Mouse (Mus musculus) C2C12 (cell line): ENCODE measurements at regions not wholly inside any gene's neighbourhood (a gene's known extent, or its start where the extent isn't known, plus 50 kb on each side); places are given as distances from the start of the nearest gene placed in this dataset.

ENCODE experiments used
- CTCF ChIP-seq: IDR thresholded peaks from one replicate; pipeline ENCODE4 v1.5.1; 2011; ENCODE audit not compliant: control insufficient read depth, insufficient read depth, insufficient read length
- MAX ChIP-seq: IDR thresholded peaks from one replicate; pipeline ENCODE4 v1.6.1; 2011; ENCODE audit warnings: mild to moderate bottlenecking, control low read depth
- MYOD1 ChIP-seq: IDR thresholded peaks from one replicate; pipeline ENCODE4 v1.6.1; 2011; ENCODE audit warnings: low read depth; ENCODE audit not compliant: control insufficient read depth, insufficient read length
- USF1 ChIP-seq: IDR thresholded peaks from one replicate; pipeline ENCODE4 v1.6.1; 2011; ENCODE audit warnings: low read depth, mild to moderate bottlenecking, control low read depth, moderate library complexity

DNA sequence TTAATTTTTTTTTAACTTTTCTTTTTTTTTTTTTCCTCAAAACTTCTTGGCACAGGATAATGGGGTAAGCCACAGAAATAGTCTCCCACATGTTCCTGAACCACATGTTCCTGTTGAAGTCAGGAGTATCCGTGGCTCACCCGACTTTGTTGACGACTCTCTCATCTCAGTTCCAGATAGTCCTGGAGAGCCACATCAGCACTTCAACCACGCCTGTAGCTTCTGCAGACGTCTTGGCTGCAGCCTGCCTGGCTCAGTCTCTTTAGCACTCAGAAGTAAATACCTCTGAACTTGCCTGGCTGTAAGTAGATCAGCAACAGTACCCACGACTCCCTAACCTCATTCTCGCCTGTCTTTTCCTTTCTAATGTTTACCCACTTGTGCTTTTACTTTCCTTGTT, 50.3 kb upstream of the Rapgef5 start:
- no peak for TF ChIP-seq CTCF
- no peak for TF ChIP-seq MYOD1
- no peak for TF ChIP-seq MAX
- no peak for TF ChIP-seq USF1
